In genomic region chr19:41342592-41343090, GRCm38 (mm10) we compare ENCODE assay signal across 15 mouse cellular contexts. TPM values are rescaled to one million over a fixed set of nuclear protein-coding genes. Genes with fewer than 3 reads are reported as not detected.
"Had no signal": no experiment of that assay in that cellular context is flagged by ENCODE, and none has a peak within 500 bp of the region (broad histone marks: within the 10 kb centered on the region; RNA-seq: fewer than 3 reads in every experiment).

No protein-coding gene starts in this region.

- H3K36me3 ChIP-seq: liver, embryonic 12.5 days; midbrain, embryonic 13.5 days; midbrain, embryonic 15.5 days; neural tube, embryonic 12.5 days had no signal

- ATAC-seq: liver, embryonic 12.5 days; midbrain, embryonic 13.5 days; midbrain, embryonic 15.5 days had no signal

- H3K4me2 ChIP-seq: liver, embryonic 12.5 days; lung, embryonic 14.5 days; midbrain, embryonic 11.5 days; midbrain, embryonic 13.5 days; midbrain, embryonic 15.5 days; neural tube, embryonic 12.5 days had no signal

- H3K4me3 ChIP-seq: liver, embryonic 12.5 days; midbrain, embryonic 13.5 days; midbrain, embryonic 15.5 days; myocyte; neural tube, embryonic 12.5 days had no signal

- H3K9ac ChIP-seq: liver, embryonic 12.5 days; liver, embryonic 14.5 days; lung, embryonic 14.5 days; midbrain, embryonic 13.5 days; midbrain, embryonic 15.5 days; neural tube, embryonic 12.5 days had no signal

- H3K27me3 ChIP-seq: midbrain, embryonic 13.5 days; midbrain, embryonic 15.5 days; neural tube, embryonic 12.5 days had no signal

- H3K27ac ChIP-seq: liver, embryonic 12.5 days; liver, embryonic 14.5 days; midbrain, embryonic 13.5 days; midbrain, embryonic 15.5 days; neural tube, embryonic 12.5 days had no signal

- H3K9me3 ChIP-seq: liver, embryonic 12.5 days; midbrain, embryonic 13.5 days; midbrain, embryonic 15.5 days; neural tube, embryonic 12.5 days had no signal

- DNase-seq: lung, adult 18-20 months; lung, embryonic 14.5 days; lung, postnatal 10 days; lung, postnatal 4 days; right cerebral cortex, postnatal 14 days; thymus, adult 18-20 months; thymus, postnatal 14 days; thymus, postnatal 36 days had no signal

RNA-seq across cellular contexts. Expression of gene Pik3ap1, which starts 42.3 kb away (rescaled TPM):
- polyA plus RNA-seq: myocyte had no signal
